Mouse (Mus musculus) forebrain, embryonic 16.5 days (tissue): ENCODE measurements around the gene Snhg11. TPM values are rescaled to one million over a fixed set of nuclear protein-coding genes. Genes with fewer than 3 reads are reported as not detected.

Source experiments
- ATAC-seq: fragments of 200-750 bp; cut with Nextera tagmentation; 2 replicates; pipeline ENCODE4 v1.8.0; 2017; ENCODE audit warnings: mild to moderate bottlenecking, moderate library complexity
- H3K27ac ChIP-seq: fragments of 300-500 bp; sonication (generic); 2 replicates; pipeline ENCODE4 v1.5.1; 2014; ENCODE audit warnings: low read length, control low read depth
- H3K27me3 ChIP-seq: fragments of 300-500 bp; sonication (generic); replicated peaks from 2 replicates; pipeline ENCODE4 v1.6.1; 2014; ENCODE audit warnings: low read length; ENCODE audit not compliant: control insufficient read depth, insufficient read depth
- H3K36me3 ChIP-seq: fragments of 300-500 bp; sonication (generic); 2 replicates; pipeline ENCODE4 v1.6.1; 2014; ENCODE audit not compliant: control insufficient read depth, insufficient read depth
- H3K4me1 ChIP-seq: fragments of 300-500 bp; sonication (generic); replicated peaks from 2 replicates; pipeline ENCODE4 v1.6.1; 2014; ENCODE audit warnings: low read length; ENCODE audit not compliant: control insufficient read depth, insufficient read depth
- H3K4me2 ChIP-seq: fragments of 300-500 bp; sonication (generic); 2 replicates; pipeline ENCODE4 v1.6.1; 2014; ENCODE audit warnings: mild to moderate bottlenecking, low read length, control low read depth
- H3K4me3 ChIP-seq: fragments of 300-500 bp; sonication (generic); replicated peaks from 2 replicates; pipeline ENCODE4 v1.5.1; 2014; ENCODE audit warnings: mild to moderate bottlenecking, low read length, control low read depth
- H3K9ac ChIP-seq: fragments of 300-500 bp; sonication (generic); replicated peaks from 2 replicates; pipeline ENCODE4 v1.6.1; 2014; ENCODE audit warnings: low read depth, low read length, control low read depth
- H3K9me3 ChIP-seq: fragments of 300-500 bp; sonication (generic); 2 replicates; pipeline ENCODE4 v1.6.1; 2016; ENCODE audit warnings: low read length; ENCODE audit not compliant: control insufficient read depth
- WGBS: fragments of 180-500 bp; shearing (Covaris S2); extraction: QIAGEN DNeasy Blood & Tissue Kit; methylation state at CpG from one replicate; pipeline ENCODE4 v1.1.7; 2014; 5-methylcytosine and 5-hydroxymethylcytosine counted together
- polyA plus RNA-seq: library from polyadenylated mRNA; unstranded; fragments of >200 nt; fragmentation: Nextera tagmentation; extraction: Ambion mirVana; gene quantifications from 2 replicates; pipeline ENCODE4 v1.2.1, GENCODE M21; 2015

Snhg11 gene
- polyA plus RNA-seq, 1 experiment from 2014 or later = 217 TPM

DNA sequence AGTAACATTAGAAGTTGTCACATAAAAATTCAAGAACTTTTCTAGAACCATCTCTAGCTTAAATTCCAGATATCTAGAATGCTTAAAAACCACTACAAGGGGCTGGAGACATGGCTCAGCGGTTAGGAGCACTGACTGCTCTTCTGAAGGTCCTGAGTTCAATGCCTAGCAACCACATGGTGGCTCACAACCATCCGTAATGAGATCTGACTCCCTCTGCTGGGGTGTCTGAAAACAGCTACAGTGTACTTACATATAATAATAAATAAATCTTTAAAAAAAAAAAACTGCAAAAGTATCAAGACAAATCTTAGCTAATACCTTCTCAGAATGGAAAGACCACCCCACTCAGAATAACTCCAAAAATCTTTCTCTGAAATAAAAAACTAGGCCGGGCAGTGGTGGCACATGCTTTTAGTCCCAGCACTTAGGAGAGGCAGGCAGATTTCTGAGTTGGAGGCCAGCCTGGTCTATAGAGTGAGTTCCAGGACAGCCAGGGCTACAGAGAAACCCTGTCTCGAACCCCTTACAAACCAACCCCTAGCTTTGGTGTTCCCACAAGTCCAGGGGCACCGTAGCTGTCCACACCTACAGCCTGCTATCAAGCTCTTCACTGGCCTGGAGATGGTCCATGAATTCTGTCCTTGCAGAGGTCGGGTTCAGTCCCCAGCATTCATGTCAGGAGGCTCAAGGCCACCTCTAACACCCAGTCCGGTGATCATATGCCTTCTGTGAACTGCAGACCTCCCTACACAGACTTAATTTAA lies 20.9 kb upstream of the Snhg11 start:
- Histone ChIP-seq H3K27ac (no peak overlapping the region), H3K4me1 (peaks cover 3% of the 10 kb centered on the region), H3K4me3 (no peak overlapping the region), H3K9ac (no peak overlapping the region), H3K9me3 (no peaks in the 10 kb centered on the region), H3K27me3 (no peaks in the 10 kb centered on the region), H3K36me3 (peaks cover 33% of the 10 kb centered on the region), H3K4me2 (no peak overlapping the region)
- ATAC-seq = no peak
- WGBS = 77% methylated on average over 7 of the region's 7 CpGs

DNA sequence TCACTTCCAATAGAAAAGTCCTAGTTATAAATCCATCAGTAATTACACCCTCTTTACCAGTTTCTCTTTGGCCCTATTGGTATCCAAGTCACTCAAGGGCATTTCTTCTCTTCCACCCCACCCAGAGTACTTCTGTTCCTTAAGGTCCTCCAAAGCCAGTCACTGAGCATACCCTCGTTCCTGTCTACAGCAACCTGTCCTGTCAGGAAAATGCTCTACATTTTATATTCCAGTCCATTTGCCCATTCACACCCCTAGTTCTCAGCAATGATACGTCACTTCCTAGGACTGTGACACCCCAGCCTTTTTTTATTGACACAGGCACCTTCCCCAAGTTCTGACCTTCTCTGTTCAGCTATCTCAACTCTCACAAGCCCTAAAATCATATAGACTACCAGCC lies 20.2 kb upstream of the Snhg11 start:
- WGBS = 93% methylated on average over 2 of the region's 2 CpGs
- Histone ChIP-seq H3K9ac (no peak overlapping the region), H3K27ac (no peak overlapping the region), H3K36me3 (peaks cover 33% of the 10 kb centered on the region), H3K27me3 (no peaks in the 10 kb centered on the region), H3K4me2 (no peak overlapping the region), H3K4me1 (peaks cover 10% of the 10 kb centered on the region), H3K4me3 (no peak overlapping the region), H3K9me3 (no peaks in the 10 kb centered on the region)
- ATAC-seq = no peak

DNA sequence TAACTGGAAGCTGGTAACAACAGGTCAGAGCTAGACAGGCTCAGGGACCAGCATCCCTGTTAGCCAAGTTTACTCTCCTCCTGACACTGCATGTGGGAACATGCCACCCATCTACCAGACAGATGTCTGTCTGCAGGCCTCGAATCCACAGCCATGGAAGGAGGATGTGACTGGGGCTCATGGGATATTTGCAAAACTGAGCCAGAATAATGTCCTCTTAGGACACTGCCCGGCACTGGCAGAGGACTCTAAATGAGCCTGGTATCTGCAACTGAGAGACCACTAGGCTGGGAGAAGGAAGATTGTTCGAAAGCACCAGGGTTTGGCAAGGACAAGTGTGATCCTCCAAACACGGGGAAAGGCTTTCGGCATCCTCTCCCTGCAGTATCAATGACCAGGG lies 19.3 kb upstream of the Snhg11 start:
- H3K27ac ChIP-seq = no peak overlapping the region
- H3K9me3 ChIP-seq = no peaks in the 10 kb centered on the region
- 90% methylated on average over 5 of the region's 5 CpGs for WGBS
- ATAC-seq = no peak
- peaks cover 15% of the 10 kb centered on the region for H3K4me1 ChIP-seq
- no peak overlapping the region for H3K9ac ChIP-seq
- H3K27me3 ChIP-seq = no peaks in the 10 kb centered on the region
- H3K36me3 ChIP-seq = peaks cover 33% of the 10 kb centered on the region
- H3K4me3 ChIP-seq = no peak overlapping the region
- H3K4me2 ChIP-seq = no peak overlapping the region

DNA sequence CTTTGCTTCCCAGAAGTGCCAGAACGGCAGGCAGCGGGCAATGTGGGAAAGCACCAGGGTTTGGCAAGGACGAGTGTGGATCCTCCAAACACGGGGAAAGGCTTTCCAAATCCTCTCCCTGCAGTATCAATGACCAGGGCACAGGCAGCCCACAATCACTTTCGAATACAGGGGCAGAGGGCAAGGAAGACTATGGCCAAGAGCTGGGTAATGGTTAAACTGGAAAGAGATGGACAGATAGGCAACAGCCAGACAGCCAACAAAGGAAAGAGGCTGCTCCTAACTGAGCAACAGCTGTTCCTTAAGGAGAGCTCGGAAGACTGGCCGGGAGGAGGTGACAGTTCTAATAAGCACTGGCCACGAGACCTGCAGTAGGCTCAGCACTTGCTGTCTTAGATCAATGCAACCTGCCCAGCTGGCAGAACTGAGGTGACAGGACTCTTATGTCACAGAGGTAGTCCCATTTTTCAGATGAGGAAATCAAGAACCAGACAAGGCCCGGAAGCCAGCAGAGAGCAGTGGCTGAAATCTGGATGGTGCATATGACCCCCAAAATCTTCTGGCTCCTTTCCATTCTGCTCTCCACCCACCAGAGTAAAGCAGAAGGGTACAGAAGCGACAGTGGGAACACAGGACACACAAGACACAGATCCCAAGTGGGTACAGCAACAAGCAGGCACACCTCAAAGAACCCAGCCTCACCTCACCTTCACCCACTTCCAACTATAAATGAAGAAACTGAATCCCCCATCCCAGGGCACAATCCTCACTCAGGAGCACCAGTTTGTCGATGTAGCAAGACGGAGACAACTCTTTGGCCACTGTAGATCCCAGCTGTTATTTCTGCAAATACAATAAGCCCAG lies 15.4 kb upstream of the Snhg11 start:
- Histone ChIP-seq H3K4me2 (peak overlapping the region; percentile 83), H3K27ac (no peak overlapping the region), H3K4me1 (peaks cover 15% of the 10 kb centered on the region), H3K9ac (peak overlapping the region; percentile 82), H3K36me3 (peaks cover 27% of the 10 kb centered on the region), H3K27me3 (no peaks in the 10 kb centered on the region), H3K9me3 (no peaks in the 10 kb centered on the region), H3K4me3 (peak overlapping the region; percentile 81)
- no peak for ATAC-seq
- 64% methylated on average over 12 of the region's 12 CpGs for WGBS

DNA sequence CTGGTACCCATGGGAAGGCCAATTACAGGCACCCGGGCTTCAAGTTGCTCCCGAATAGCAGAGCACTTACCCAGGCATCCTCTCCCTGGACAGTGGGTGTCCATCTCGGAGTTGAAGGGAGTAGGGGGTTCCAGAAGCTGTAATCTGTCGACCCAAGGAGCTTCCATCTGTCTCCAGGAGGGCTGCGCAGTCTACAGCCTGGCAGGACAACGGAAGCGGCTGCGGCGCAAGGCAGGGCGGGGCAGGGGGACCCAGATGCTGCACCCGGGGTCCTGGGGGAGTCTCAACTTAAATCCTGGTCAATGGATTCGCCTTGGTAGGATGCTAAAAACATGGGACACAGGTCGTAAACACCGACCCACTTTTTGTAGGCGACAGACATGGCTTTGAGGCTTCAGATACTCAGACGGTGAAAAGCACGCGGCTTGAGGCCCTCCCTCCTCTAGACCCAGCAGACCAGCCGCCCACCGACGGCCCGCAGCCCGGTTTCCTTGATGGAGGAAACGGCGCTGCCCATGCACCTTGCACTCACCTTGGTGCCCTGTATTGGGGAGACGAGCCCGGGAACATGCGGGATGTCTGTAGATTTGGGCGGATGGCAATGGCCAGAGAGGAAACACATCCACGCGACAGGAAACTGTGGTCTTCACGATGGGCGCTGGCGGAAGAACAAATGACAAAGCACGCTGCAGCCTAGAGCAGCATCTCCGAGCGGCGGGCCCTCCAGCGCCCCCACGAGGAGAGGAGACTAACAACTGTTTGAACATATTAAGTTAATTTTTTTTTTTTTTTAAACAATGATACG lies 14.4 kb upstream of the Snhg11 start:
- WGBS = under 1% methylated on average over 41 of the region's 41 CpGs
- H3K4me2 ChIP-seq = peak overlapping the region; percentile 83
- H3K4me3 ChIP-seq = peak overlapping the region; percentile 81
- peaks cover 21% of the 10 kb centered on the region for H3K36me3 ChIP-seq
- ATAC-seq = peak; percentile 94
- H3K27ac ChIP-seq = peak overlapping the region; percentile 64
- no peaks in the 10 kb centered on the region for H3K27me3 ChIP-seq
- peaks cover 15% of the 10 kb centered on the region for H3K4me1 ChIP-seq
- H3K9me3 ChIP-seq = no peaks in the 10 kb centered on the region
- peak overlapping the region; percentile 82 for H3K9ac ChIP-seq

DNA sequence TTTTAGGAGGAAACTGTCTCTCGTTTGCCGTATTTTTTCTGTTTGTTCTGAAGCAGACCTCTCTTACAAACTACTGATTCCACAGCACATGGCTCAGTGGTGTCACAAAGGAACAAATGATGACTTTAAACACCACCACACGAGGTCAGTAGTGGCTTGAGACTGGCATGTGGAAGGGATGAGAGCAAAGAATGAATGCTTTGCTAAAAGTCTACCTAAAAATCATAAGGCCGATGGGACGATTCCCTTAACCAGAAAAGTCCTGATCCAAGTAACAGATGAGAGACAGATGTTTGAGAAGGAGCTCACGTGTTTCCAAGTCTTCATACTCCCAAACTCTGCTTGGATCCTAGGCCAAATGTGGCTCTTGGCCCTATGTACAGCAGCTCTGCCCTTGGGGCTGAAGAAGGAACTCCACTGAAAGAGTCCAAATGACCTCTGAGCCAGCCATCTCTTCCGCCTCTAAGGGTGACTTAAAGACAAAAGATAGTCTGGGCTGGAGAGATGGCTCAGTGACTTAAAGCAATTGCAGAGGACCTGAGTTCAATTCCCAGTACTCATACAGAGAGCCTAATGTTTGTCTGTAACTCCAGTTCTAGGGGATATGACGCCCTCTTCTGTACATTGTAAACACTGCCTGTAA lies 13.6 kb upstream of the Snhg11 start:
- H3K4me3 ChIP-seq = peak overlapping the region; percentile 81
- H3K27ac ChIP-seq = peak overlapping the region; percentile 26; the same call in 1 of the 2 replicates
- 38% methylated on average over 8 of the region's 8 CpGs for WGBS
- peaks cover 16% of the 10 kb centered on the region for H3K36me3 ChIP-seq
- H3K27me3 ChIP-seq = no peaks in the 10 kb centered on the region
- H3K4me1 ChIP-seq = peaks cover 15% of the 10 kb centered on the region
- peak; percentile 42 for ATAC-seq
- H3K9ac ChIP-seq = no peak overlapping the region
- H3K4me2 ChIP-seq = peak overlapping the region; percentile 33
- no peaks in the 10 kb centered on the region for H3K9me3 ChIP-seq

DNA sequence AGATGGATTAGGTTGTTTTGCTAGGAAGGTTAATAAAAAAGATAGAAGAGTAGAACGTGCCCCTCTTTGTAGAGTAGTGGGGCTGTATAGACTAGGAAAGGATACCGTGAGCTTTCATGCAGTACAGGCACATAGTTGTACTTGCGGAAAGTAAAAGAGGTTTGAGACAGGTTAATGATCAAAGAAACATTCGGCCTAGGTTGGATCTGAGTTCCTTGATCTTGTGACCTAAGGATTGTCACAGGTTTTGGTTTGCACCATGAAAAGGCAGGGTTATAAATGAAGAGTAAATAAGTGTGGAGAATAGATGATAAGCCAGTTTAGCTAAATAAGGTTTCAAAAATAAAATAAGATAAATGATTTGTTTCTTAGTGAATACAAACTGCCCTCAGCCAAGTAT lies 11.3 kb upstream of the Snhg11 start:
- no peak overlapping the region for H3K27ac ChIP-seq
- H3K9me3 ChIP-seq = no peaks in the 10 kb centered on the region
- H3K4me3 ChIP-seq = no peak overlapping the region
- H3K9ac ChIP-seq = no peak overlapping the region
- H3K27me3 ChIP-seq = no peaks in the 10 kb centered on the region
- no peaks in the 10 kb centered on the region for H3K36me3 ChIP-seq
- ATAC-seq = no peak
- no peak overlapping the region for H3K4me2 ChIP-seq
- peaks cover 12% of the 10 kb centered on the region for H3K4me1 ChIP-seq
- WGBS = 86% methylated on average over 4 of the region's 4 CpGs

DNA sequence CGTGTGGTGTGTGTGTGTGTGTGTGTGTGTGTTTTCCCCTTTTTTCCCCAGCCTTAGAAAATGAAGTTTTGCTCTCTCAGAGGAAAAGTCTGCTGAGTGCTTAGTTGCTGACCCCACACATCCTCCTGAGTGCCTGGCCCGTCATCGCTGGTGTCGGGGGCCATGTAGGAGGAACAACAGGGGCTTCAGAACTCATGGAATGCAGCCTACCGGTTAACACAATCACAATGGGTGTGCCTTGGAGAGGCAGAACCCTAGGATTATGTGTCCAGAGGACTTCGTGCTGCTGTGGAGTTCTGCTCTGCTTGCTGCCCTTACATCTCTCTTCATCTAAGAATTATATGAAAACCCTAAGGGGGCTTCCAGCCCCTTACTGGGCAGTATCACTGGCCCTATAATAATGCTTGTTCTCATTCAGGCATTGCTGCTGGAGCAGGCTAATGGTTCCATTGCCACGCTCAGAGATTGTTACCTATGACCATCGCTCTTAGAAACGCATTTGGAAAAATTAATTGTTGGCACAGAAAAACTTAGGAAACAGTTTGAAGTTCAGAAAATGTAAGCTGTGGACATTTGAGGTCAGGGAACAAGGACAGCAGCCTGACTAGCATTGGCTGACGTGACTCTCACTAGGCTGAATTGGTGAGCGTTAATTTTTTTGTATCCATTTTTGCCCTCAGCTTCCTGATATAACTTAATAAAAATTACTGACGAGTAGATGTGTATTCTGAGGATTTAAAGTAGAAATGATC lies 10.2 kb upstream of the Snhg11 start:
- no peak overlapping the region for H3K4me3 ChIP-seq
- H3K27me3 ChIP-seq = no peaks in the 10 kb centered on the region
- no peaks in the 10 kb centered on the region for H3K9me3 ChIP-seq
- H3K27ac ChIP-seq = no peak overlapping the region
- H3K4me1 ChIP-seq = peaks cover 4% of the 10 kb centered on the region
- no peaks in the 10 kb centered on the region for H3K36me3 ChIP-seq
- H3K9ac ChIP-seq = no peak overlapping the region
- no peak for ATAC-seq
- H3K4me2 ChIP-seq = no peak overlapping the region
- WGBS = 71% methylated on average over 12 of the region's 12 CpGs
